Mouse (Mus musculus): ENCODE results near the gene Irf4.

Irf4 gene

DNA sequence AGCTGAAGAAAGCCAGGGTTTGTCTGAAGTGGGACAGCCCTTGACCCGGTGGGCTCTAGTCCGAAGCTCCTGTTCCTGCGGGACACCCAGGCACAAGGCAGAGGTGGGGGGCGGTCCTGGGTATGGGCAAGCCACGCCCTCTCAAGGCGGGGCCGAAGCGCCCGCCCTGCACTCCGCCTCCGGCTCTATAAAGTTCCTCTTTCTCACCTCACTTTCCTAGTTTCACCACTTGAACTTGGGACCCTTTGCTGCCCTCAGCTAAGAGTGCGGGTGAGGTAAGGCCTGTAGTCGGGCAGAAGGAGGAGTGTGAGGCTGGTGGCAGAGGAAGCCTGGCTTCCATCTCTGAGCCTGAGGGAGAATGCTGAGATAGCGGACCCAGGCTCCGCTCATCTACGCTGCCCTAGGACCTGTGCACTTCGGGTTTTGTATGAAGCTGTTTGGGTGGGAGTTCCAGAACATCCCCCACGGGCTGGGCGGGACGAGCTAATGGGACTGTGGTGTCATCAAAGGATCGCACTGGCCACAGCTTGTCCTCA lies at the start of gene Irf4:
Irf4 (plus strand) TSS at position 206 of the 536 bp plus-strand sequence.
- no peak for DNase-seq

DNA sequence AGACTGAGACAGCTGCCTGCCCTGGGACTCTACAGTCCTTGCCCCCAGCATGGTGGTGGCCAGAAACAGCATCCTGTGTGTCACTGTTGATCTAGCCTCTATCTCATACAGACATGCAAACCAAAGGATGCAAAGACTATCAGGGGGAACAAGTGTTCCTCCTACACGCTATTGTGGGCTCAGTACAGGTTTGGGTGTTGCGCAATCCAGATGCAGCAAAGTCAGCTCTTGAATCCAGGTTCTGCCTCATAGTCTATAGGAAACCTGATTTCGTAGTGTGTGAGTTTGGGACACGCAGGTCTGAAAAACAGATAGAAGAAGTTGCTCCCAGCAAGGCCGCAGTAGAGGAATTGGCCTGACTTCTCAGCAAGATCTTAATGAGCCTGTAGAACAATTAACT lies 46.3 kb upstream of the Irf4 start:
- DNase-seq, result no peak

DNA sequence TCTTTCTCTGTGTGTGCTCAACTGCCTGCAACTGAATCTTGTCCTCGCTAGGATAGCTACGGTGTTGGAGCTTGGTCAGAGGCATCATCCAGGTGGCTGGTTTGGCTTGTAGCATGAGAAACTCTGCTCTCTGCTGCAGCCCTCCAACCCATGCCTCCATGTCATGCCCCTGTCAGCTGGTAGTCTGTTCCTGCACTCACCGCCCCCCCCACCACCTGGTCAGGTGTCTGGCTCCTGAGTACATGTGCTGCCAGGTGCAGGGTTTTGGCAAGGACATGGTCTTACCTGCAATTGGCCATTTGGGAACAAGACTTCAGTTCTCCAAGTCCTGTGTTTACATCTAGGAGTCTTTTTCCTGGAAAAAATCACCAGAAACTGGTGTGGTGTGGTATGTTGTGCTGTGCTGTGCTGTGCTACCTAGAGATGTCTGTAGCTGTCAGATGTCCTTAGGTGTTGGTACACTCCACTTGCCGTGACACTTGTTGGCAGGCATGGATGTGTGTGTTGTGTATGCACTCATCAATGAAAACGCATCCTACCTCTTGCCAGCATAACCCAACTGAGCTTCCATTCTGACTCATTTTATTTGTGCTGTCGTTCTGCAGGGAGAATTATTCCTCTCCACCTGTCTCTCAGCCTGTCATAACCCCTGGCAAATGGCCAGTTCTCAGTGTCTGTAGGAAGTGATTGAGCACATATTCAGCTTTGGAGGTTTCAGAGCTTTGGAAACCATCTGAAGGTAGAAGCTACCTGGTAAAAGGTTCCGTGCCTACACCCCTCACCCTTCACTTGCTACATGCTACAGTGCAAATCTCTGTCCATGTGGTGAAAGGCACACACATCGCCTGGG lies 44.6 kb upstream of the Irf4 start:
- no peak for DNase-seq

DNA sequence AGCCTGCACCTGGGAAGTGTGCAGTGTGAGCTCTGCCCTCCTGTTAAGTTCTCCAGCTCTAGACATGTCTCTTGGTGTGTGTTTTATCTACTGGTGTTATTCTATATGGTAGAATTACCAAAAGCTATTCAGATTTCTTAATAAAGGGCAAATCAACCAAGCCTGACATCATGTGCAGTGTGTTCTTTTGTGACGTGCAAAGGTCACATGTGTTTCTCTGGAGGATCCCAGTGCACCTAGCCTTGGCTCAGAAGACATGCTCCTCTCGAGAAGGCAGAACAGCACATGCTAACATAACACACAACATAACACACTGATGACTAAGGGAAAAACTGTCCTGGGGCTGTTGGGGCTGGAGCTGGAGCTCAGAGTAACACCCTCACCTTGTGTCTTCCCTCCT lies 38.0 kb upstream of the Irf4 start:
- DNase-seq, result no peak

DNA sequence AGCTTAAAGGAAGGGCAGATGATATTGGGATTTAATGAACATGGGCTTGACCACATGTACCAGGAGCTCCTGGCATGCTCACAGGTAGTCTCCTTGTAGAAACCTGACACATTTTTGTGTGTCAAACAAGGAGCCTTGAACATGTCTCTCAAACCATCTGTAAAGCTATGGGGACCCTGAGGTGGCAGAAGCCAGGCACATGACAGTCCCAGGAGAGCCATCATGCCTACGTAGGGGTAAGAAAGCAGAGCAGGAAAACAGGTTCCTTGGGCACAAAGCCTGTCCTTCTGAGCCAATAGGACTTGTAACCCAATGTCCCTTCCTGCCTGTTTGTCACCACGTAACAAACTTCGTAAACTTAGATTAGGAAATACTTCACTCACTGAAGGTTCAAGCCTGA lies 37.3 kb upstream of the Irf4 start:
- DNase-seq, result no peak

DNA sequence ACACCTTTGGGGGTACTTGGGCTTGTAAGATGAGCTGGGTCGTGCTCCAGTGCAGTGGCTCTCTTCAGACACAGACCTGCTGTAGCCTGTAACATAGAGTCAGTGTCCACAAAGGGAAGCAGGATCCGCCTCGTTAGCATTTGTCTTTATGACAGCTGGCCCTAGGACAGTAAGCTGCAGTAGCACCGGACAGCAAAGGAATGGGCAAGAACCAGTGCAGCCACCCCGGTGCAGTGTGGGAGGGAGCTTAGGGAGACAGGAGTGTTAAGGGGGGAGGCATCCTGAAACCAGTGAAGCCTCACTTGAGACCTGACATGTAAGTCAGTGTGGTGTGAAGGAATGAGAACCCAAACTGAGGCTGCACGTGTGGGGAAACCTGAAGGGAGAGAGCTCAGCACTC lies 36.7 kb upstream of the Irf4 start:
- DNase-seq, result no peak

DNA sequence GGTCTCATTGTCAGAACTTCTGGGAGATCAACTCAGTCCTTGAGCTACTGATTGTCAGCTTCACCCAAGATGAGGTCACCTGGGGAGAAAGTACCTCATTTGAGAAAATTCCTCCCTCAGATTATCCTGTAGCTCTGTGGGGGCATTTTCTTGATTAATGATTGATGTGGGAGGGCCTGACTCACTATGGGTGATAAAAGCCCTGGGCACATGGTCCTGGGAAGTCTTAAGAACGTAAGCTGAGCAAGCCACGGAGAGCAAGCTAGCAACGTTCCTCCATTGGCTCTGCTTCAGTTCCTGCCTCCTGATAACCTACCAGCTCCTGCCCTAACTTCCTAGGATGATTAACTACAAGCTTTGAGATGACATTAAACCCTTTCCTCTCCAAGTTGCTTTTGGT lies 35.4 kb upstream of the Irf4 start:
- no peak for DNase-seq

DNA sequence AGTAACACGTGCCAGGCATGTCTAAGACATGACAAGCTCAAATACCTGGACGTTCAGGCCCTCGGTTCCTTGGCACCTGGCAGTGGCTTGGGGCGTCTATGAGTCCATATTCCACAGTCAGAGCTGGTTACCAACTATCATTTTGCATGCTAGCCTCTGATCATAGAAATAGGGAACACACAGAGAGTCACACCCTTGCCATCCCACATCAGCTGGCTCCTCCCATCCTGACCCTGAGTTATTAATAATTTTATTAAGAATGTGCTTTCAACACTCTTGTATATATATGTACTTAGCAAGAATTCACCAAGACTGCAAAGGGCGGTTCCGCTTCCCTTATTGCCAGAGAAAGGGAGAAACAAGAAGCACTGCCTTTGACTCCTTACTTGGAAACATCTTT lies 34.5 kb upstream of the Irf4 start:
- no peak for DNase-seq

DNA sequence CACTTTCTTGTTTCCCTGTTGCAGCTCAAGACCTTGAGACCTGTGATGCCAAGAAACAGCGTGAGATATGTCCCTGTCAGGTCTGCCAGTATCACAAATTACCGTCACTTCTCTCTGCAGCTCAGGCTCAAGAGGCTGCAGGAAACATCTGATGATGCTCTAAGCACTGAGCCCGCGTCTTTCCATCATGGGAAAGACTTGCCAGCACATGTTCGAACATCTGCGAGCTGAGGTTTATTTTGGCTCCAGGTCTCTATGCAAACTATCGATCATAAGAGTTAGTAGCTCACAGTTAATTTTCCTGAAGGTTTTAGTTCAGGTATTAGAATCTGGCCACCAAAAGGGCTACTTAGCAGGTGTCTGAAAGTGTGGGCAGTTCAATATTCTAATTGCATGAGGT lies 34.0 kb upstream of the Irf4 start:
- no peak for DNase-seq

DNA sequence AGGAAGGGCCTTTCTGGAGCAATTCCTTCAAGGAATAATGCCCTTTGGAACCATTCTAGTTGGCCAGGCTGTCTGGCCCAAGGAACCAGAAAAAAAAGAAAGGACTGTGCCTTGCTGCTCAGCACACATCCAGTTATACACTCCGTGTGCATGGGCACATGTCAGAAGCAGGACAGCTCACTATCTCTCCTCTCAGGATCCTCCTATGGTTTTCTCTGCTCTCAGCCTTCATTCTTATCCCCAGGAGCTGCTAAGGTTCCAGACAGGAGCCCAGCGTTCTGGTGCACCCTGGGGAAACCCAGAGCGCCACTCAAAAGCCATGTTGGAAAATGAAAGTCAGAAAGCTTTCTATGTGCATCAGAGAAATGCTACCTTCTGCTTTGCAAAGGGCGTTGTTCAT lies 33.5 kb upstream of the Irf4 start:
- no peak for DNase-seq

DNA sequence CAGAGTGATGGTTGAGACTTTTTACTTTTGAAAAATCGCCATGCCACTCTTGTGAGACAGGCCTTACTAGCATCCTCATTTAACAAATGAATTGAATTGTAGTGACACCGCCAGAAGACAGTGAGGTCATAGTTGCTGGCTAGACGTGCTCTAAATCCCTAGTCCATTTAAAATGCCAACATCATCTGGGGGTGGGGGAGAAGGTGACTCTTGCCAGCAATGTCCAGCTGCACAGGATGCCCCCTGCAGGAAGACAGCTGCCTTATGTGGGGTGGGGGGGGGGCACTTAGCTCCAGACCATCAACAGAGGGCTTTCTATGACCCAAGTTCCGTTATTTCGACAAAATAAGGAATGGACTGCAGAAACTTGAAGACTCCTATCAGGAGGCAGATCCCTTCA lies 32.4 kb upstream of the Irf4 start:
- no peak for DNase-seq

DNA sequence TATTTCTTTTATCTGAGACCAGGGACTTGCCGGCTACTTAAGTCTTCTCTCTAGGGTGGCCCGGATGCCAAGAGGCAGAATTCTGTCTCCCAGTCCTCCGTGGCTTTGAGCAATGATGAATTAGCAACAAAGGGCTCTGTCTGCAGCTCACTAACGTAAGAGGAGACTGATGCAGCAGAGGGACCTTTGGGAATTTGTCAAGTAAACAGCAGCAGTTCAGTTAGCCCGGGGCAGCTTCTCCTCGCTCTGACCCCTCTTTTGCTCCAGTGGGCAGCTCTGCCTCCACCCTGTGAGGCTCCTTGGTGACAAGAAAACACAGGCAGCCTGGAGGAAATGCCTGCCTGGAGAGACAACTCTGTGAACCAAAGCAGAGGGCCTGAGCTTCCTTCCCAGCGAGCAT lies 26.4 kb upstream of the Irf4 start:
- DNase-seq, result no peak

DNA sequence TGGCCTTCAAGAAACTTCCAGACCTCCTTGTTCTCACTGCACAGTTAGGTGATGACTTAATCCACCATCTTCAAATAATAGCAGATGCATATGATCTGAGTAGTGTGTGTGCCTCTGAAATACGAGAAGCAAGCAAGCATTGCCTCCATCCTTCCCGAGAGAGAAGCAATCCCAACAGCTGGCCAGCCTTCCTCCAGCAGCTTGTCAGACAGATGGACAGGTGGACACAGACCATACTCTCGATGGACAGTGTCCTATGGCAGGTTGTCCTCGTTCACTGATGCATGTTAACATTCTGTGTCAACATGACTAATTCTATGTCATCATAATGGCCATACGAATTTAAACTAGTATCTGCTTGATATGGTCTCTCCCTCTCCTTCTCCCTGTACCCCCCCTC lies 25.8 kb upstream of the Irf4 start:
- no peak for DNase-seq

DNA sequence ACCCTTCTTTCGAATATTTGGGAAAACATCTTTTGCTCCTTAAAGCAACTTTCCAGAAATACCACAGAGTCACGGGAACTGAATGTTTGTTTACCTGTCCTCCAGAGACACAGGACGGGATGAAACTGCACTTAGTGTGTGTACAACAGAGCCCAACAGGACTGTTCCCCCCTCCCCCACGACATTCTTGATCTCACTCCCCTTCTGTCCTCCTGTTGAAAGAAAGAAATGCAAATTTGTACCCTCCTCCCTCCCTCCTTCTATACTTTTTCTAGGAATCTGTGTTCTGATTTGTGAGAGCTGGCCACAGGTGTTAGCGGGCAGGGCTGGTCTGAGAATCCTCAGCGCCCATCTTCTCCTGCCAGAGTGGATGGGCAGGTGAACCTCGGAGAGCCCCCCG lies 25.2 kb upstream of the Irf4 start:
- DNase-seq, result no peak

DNA sequence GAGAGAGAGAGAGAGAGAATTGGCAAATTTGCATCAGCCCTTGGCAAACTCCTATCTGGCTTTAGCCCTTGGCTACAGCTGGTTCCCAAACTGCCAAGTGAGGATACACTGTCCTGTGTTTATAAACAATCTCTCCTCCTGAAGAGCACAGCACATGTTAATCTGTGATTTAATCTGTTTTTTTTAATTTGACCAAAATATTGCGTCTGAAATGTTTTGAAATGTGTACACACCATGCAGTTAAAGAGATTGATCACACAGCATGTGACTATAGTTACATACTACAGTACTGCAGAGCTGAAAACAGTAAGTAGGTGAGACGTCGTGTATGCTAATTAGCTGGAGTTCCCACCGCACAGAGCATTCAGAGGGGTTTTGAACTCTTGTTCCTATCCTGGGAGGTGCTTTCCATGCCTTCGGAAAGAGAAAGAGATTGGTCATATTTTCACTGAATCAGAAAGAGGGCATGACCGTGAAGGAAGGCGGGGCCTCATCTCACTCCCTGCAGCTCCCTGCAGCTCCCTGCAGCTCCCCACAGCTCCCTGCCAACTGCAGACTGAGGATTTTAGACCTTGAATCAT lies 24.2 kb upstream of the Irf4 start:
- no peak for DNase-seq

DNA sequence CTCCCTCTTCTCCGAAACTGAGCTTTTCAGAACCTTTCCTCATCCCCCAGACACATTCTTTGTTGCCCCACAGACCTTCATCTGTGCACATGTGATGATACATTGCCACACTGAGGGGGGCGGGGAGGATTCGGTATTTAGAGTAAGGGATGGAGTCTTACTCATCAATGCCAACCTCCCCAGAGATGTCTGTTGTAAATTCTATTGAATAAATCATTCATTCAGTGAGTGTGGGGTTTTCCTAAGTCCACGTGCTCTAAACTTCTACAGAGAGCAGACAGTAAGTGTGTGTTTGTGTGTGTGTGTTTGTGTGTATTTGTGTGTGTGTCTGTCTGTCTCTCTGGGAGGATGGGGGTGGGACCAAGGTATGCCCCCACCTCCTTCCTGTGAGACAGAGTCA lies 22.1 kb upstream of the Irf4 start:
- DNase-seq, result no peak

DNA sequence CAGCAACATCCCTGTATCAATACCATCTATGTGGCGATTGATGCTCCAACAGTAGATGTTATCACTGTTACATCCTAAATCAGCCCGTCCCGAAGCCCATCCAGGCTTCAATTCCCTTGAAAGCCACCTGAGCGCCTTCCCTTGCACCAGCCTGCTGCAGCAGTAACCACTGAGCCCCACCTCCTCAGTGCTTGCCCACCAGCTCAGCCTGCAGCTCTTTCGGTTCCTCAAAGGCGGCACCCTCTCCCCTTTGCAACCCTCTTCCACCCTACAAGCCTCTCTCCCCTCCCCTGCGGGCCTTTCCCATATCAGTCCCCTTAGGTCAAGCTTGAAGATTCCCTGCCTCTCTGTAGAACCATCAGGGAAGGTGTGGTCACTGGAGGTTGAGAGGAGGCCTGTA lies 20.9 kb upstream of the Irf4 start:
- DNase-seq, result no peak

DNA sequence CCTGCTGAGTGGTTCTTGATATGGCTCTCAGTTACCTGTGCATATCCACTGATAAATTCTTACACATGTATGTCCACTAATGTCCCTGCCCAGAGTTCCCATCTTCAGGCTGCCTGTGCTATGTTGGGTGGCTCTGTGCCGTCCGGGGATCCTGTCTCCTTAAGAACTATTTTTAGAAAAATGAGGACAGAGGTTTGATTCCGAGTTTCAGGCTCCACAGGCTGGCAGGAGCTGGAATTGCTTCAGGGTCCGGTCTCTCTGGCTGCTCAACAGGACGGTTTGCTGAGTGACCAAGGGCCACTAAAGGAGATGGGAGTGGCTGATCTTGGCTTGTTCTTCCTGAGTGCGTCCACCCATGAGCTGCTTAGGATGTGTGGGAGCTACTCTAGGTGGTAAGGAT lies 19.8 kb upstream of the Irf4 start:
- no peak for DNase-seq

DNA sequence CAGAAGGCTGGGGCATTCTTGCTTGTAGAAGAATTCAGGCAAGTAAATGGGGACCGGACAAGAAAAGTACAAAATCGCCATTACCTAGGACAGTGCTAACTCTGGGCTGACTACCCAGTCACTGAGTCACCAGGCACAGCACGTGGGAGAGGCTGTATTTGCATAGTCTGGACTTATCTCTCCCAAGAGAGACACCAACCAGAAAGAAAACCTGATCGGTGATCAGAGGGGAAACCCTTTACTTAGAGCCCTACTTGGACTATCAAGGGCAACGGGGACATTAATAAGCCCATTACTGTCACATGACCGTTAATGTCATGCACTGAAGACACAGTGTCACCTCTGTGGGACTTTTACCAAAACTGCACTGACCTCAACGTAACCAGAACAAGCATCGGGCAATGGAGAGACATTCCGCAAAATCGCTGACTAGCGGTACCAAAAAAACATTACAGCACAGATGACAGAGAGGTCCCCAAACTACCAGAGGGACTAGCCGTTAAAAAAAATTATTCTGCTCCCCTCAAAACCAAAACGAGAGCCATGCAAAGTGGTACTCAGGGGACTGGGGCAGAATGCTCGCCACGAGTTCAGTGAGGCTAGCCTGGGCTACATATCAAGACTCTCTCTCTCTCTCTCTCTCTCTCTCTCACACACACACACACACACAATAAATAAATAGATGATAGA lies 18.8 kb upstream of the Irf4 start:
- DNase-seq, result no peak

DNA sequence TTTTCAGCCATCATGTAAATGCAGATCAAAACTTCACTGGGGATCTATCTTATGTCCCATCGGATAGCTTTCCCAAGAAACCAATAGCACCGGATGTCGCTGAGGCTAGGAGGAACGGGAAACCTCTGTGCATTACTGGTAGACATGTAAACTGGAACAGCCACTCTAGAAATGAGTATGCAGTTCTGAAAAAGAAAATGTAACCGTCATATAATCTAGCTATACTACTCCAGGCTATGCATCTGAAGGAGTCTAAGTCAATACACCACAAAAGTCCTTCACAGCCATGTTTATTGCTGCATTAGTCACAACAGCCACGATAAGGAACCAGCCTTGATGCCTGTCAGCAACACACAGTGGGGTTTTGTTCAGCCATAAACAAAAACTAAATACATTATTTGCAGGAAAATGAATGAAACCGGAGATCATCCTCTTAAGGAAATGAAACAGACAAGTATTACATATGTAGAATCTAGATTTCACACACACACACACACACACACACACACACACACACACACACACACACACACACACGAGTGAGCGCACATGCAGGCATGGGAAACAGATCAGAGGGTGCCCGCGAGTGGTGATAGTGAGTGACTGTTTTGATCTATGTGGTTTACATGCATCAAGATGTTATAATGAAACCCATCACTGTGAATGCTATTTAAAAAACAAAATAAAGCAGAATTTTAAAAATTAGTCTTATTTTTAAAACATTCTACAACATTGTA lies 16.1 kb upstream of the Irf4 start:
- no peak for DNase-seq

DNA sequence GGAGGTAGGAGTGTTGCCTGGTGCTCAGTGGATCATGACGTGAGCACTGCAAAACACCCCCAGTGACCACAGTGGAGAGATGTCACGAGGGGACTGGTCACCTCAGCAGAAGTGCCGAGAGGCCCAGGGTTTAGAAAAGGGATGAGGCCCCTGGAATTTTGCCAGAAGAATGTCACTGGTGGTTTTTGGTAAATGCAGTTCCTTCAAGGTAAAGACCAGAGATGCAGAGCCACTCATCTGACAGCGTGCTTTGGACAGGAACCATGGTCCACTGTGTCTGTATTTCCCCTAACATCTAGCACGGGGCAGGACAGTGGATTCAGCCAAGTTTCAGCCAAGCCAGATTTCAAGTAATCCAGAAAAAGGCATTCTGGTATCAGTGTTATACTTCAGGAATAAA lies 12.3 kb upstream of the Irf4 start:
- DNase-seq, result no peak

DNA sequence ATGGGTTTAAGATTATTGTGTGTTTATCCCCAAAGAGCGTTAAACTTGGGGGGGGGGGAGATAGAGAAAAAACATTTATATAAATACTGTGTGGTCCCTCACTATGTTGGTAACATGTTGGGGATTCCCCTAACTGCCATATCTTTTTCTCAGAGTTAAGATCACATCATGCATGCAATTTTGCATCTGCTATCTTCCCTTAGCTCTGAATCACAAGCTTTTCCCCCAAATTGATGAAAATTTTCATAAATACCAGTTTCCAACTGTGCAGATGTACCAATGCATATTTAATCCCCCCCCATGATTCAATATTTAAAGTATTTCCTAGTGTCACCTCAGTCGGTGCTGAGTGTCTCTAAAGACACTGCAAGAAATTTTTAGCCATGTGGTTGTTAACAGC lies 11.8 kb upstream of the Irf4 start:
- no peak for DNase-seq

DNA sequence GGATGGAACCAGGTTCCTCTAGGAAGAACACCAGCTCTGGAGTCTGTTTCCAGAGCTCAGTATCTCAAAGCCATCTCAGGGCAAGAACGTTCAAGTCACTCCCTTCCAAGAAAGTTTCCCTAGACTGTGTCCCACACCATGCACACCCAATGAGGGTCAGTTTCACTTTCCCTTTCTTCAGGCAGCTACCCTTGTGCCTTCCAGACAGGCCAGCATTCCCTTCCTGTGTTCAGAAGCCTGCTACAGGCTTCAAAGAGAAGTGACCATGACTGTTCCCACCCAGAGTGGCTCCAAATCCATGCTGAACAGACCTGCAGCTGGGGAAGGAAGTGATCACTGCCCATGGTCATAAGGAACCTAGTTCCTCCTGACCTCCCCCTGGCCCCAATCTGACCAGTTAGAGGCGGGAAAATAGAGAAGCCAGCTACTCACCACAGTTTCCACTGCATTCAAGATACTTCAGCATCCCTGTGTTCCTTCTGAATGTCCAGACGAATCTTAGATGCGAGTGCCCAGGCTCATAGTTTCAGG lies 10.7 kb upstream of the Irf4 start:
- no peak for DNase-seq

Data from right cerebral cortex, postnatal 4 days (tissue).